Mouse (Mus musculus): ENCODE data around the gene Heatr9. TPM values are rescaled to one million over a fixed set of nuclear protein-coding genes. Genes with fewer than 3 reads are reported as not detected.

Gene Heatr9
- total RNA-seq (2023), result not detected

GRCm38 (mm10) chr11:83522075-83522474, at the start of gene Heatr9:
Heatr9 (minus strand) TSS chr11:83522175.

GRCm38 (mm10) chr11:83530360-83530759, 8.4 kb upstream of the Heatr9 start, which contains the start of gene Ccl5:
Ccl5 (minus strand) TSS chr11:83530518.

GRCm38 (mm10) chr11:83472324-83473234, 49.4 kb downstream of the Heatr9 start, which contains the start of gene Taf15:
Taf15 (plus strand) TSS chr11:83473086.

GRCm38 (mm10) chr11:83462711-83463244, 59.2 kb downstream of the Heatr9 start, which contains the start of gene Mmp28:
Mmp28 (minus strand) TSS chr11:83463071.

Other genes with a start within 250 kb of the Heatr9 start
- gene Slfn14, start 235.4 kb downstream of the Heatr9 start, total RNA-seq (2023), result not detected
- 106 TPM for gene Ap2b1, start 223.2 kb downstream of the Heatr9 start, total RNA-seq (2023)
- gene Pex12, start 219.6 kb downstream of the Heatr9 start, total RNA-seq (2023), result 9.4 TPM
- gene Rasl10b, start 113.0 kb downstream of the Heatr9 start, total RNA-seq (2023), result 0.89 TPM
- gene Gas2l2, start 92.7 kb downstream of the Heatr9 start, total RNA-seq (2023), result not detected
- not detected for gene 1700020L24Rik, start 84.5 kb downstream of the Heatr9 start, total RNA-seq (2023)
- gene Mmp28, start 59.1 kb downstream of the Heatr9 start, total RNA-seq (2023), result not detected
- gene Taf15, start 49.1 kb downstream of the Heatr9 start, total RNA-seq (2023), result 145 TPM
- 19.3 TPM for gene Ccl5, start 8.3 kb upstream of the Heatr9 start, total RNA-seq (2023)
- gene Ccl9, start 56.5 kb upstream of the Heatr9 start, total RNA-seq (2023), result 0.49 TPM
- 4.1 TPM for gene Ccl6, start 70.9 kb upstream of the Heatr9 start, total RNA-seq (2023)
- gene Rpl9-ps1, start 123.4 kb upstream of the Heatr9 start, total RNA-seq (2023), result not detected
- gene Ccl3, start 127.2 kb upstream of the Heatr9 start, total RNA-seq (2023), result 7.2 TPM
- gene Ccl4, start 140.4 kb upstream of the Heatr9 start, total RNA-seq (2023), result 7.4 TPM
- gene Wfdc17, start 181.8 kb upstream of the Heatr9 start, total RNA-seq (2023), result not detected
- gene Wfdc18, start 186.8 kb upstream of the Heatr9 start, total RNA-seq (2023), result not detected
- not detected for gene Wfdc21, start 224.8 kb upstream of the Heatr9 start, total RNA-seq (2023)
- gene Heatr6, start 231.5 kb upstream of the Heatr9 start, total RNA-seq (2023), result 36.4 TPM